Mouse (Mus musculus) kidney, postnatal 14 days (tissue): ENCODE data around the gene Trir.

ENCODE experiments used
- DNase-seq: peaks from one replicate; pipeline ENCODE4 v3.0.0; 2022; ENCODE audit warnings: mixed read lengths

Gene Trir

GRCm38 (mm10) chr8:85026670-85027515 lies at the start of gene Trir:
TSS of gene Trir (plus strand) at chr8:85026823.
- DNase-seq = peak; percentile 98

- peak; percentile 74 for DNase-seq
These were observed 49.0 kb upstream of the Trir start for GRCm38 (mm10) chr8:84977435-84978247.

GRCm38 (mm10) chr8:84978248-84978940 lies 48.2 kb upstream of the Trir start, which contains the start of gene Junb:
TSS of gene Junb (minus strand) at chr8:84978718.
- DNase-seq = peak; percentile 97

- DNase-seq = peak; percentile 96
These were observed 46.8 kb upstream of the Trir start for GRCm38 (mm10) chr8:84979599-84980421.

- peak; percentile 96 for DNase-seq
These were observed 45.8 kb upstream of the Trir start for GRCm38 (mm10) chr8:84980622-84981358.

GRCm38 (mm10) chr8:84981644-84982498 lies 44.8 kb upstream of the Trir start:
- DNase-seq = peak; percentile 67

GRCm38 (mm10) chr8:84982499-84983011 lies 44.1 kb upstream of the Trir start:
- no peak for DNase-seq

- DNase-seq = peak; percentile 81
These were observed 42.2 kb upstream of the Trir start for GRCm38 (mm10) chr8:84984294-84985048.

GRCm38 (mm10) chr8:84985049-84985683 lies 41.5 kb upstream of the Trir start:
- DNase-seq = no peak

GRCm38 (mm10) chr8:84985684-84986378 lies 40.8 kb upstream of the Trir start:
- DNase-seq = peak; percentile 95

- DNase-seq = no peak
These were observed 40.2 kb upstream of the Trir start for GRCm38 (mm10) chr8:84986379-84986945.

- DNase-seq = no peak
These were observed 39.2 kb upstream of the Trir start for GRCm38 (mm10) chr8:84987388-84987787.

- DNase-seq = no peak
These were observed 38.7 kb upstream of the Trir start for GRCm38 (mm10) chr8:84987903-84988302.

GRCm38 (mm10) chr8:84989311-84989731 lies 37.3 kb upstream of the Trir start:
- DNase-seq = peak; percentile 91

- peak; percentile 95 for DNase-seq
These were observed 36.8 kb upstream of the Trir start for GRCm38 (mm10) chr8:84989810-84990209.

- peak; percentile 99 for DNase-seq
These were observed 36.3 kb upstream of the Trir start, which contains the start of gene Hook2 for GRCm38 (mm10) chr8:84990349-84990748. TSS of gene Hook2 (plus strand) at chr8:84990603.

- peak; percentile 93 for DNase-seq
These were observed 35.8 kb upstream of the Trir start for GRCm38 (mm10) chr8:84990836-84991235.

- no peak for DNase-seq
These were observed 32.2 kb upstream of the Trir start for GRCm38 (mm10) chr8:84994375-84994774.
